Mouse (Mus musculus): ENCODE data around the gene Zfp607b. TPM values are rescaled to one million over a fixed set of nuclear protein-coding genes. Genes with fewer than 3 reads are reported as not detected.

Zfp607b gene
- polyA plus RNA-seq, 1 experiment: 1.6 TPM

GRCm38 (mm10) chr7:27725566-27726538, 36.7 kb downstream of the Zfp607b start:
- Histone ChIP-seq H3K27ac (ENCODE audit: insufficient read depth, low read length) (no peak overlapping the region), H3K4me3 (ENCODE audit: low read depth, low read length) (no peak overlapping the region), H3K36me3 (ENCODE audit: control insufficient read depth, insufficient read depth, low read length, poor library complexity, severe bottlenecking) (no peaks in the 10 kb centered on the region), H3K4me1 (ENCODE audit: control insufficient read depth, insufficient read depth, low read length) (no peaks in the 10 kb centered on the region), H3K9me3 (replicated peaks; ENCODE audit: control insufficient read depth, insufficient read depth, low read length, poor library complexity, severe bottlenecking) (no peaks in the 10 kb centered on the region), H3K27me3 (ENCODE audit: control insufficient read depth, insufficient read depth, low read length, poor library complexity, severe bottlenecking) (no peaks in the 10 kb centered on the region), H3K9ac (ENCODE audit: low read depth, poor library complexity, severe bottlenecking) (peak overlapping the region; percentile 35; the same call in 1 of the 2 replicates)
- TF ChIP-seq CTCF (IDR thresholded peaks at IDR 0.05; ENCODE audit: low read depth, low read length) (peak; percentile 7), POLR2A (IDR thresholded peaks at IDR 0.05; ENCODE audit: insufficient read depth, low read length) (no peak)

GRCm38 (mm10) chr7:27727471-27727870, 38.3 kb downstream of the Zfp607b start:
- TF ChIP-seq CTCF (IDR thresholded peaks at IDR 0.05; ENCODE audit: low read depth, low read length): no peak
- no peak for TF ChIP-seq POLR2A (IDR thresholded peaks at IDR 0.05; ENCODE audit: insufficient read depth, low read length)
- TF ChIP-seq EP300 (IDR thresholded peaks at IDR 0.05; ENCODE audit: insufficient read depth, low read depth, low read length): no peak
- H3K4me1 ChIP-seq (ENCODE audit: control insufficient read depth, insufficient read depth, low read length): no peaks in the 10 kb centered on the region
- no peak overlapping the region for H3K4me3 ChIP-seq (ENCODE audit: low read depth, low read length)
- H3K9ac ChIP-seq (ENCODE audit: low read depth, poor library complexity, severe bottlenecking): no peak overlapping the region
- H3K27me3 ChIP-seq (ENCODE audit: control insufficient read depth, insufficient read depth, low read length, poor library complexity, severe bottlenecking): no peaks in the 10 kb centered on the region
- H3K9me3 ChIP-seq (replicated peaks; ENCODE audit: control insufficient read depth, insufficient read depth, low read length, poor library complexity, severe bottlenecking): no peaks in the 10 kb centered on the region
- no peak overlapping the region for H3K27ac ChIP-seq (ENCODE audit: insufficient read depth, low read length)
- no peaks in the 10 kb centered on the region for H3K36me3 ChIP-seq (ENCODE audit: control insufficient read depth, insufficient read depth, low read length, poor library complexity, severe bottlenecking)

- Histone ChIP-seq H3K4me1 (ENCODE audit: control insufficient read depth, insufficient read depth, low read length) (peaks cover 3% of the 10 kb centered on the region), H3K36me3 (ENCODE audit: control insufficient read depth, insufficient read depth, low read length, poor library complexity, severe bottlenecking) (no peaks in the 10 kb centered on the region), H3K27ac (ENCODE audit: insufficient read depth, low read length) (peak within 1 kb of the TSS; percentile 40), H3K27me3 (ENCODE audit: control insufficient read depth, insufficient read depth, low read length, poor library complexity, severe bottlenecking) (no peaks in the 10 kb centered on the region), H3K9me3 (replicated peaks; ENCODE audit: control insufficient read depth, insufficient read depth, low read length, poor library complexity, severe bottlenecking) (no peaks in the 10 kb centered on the region), H3K9ac (ENCODE audit: low read depth, poor library complexity, severe bottlenecking) (peak within 1 kb of the TSS; percentile 51), H3K4me3 (ENCODE audit: low read depth, low read length) (peak within 1 kb of the TSS; percentile 83)
- TF ChIP-seq EP300 (IDR thresholded peaks at IDR 0.05; ENCODE audit: insufficient read depth, low read depth, low read length) (0 out of 2 replicates have a peak, but pooled peaks have one; percentile 22), CTCF (IDR thresholded peaks at IDR 0.05; ENCODE audit: low read depth, low read length) (no peak), POLR2A (IDR thresholded peaks at IDR 0.05; ENCODE audit: insufficient read depth, low read length) (peak; percentile 75)
Measured at GRCm38 (mm10) chr7:27731281-27731883, 42.2 kb downstream of the Zfp607b start, which contains the start of gene Zfp60. Gene Zfp60, plus strand, starts transcription at chr7:27731389.

- H3K27me3 ChIP-seq (ENCODE audit: control insufficient read depth, insufficient read depth, low read length, poor library complexity, severe bottlenecking): no peaks in the 10 kb centered on the region
- no peaks in the 10 kb centered on the region for H3K36me3 ChIP-seq (ENCODE audit: control insufficient read depth, insufficient read depth, low read length, poor library complexity, severe bottlenecking)
- TF ChIP-seq EP300 (IDR thresholded peaks at IDR 0.05; ENCODE audit: insufficient read depth, low read depth, low read length): no peak
- no peak for TF ChIP-seq POLR2A (IDR thresholded peaks at IDR 0.05; ENCODE audit: insufficient read depth, low read length)
- no peak for TF ChIP-seq CTCF (IDR thresholded peaks at IDR 0.05; ENCODE audit: low read depth, low read length)
- H3K27ac ChIP-seq (ENCODE audit: insufficient read depth, low read length): peak overlapping the region; percentile 40
- peak overlapping the region; percentile 83 for H3K4me3 ChIP-seq (ENCODE audit: low read depth, low read length)
- H3K9me3 ChIP-seq (replicated peaks; ENCODE audit: control insufficient read depth, insufficient read depth, low read length, poor library complexity, severe bottlenecking): no peaks in the 10 kb centered on the region
- H3K9ac ChIP-seq (ENCODE audit: low read depth, poor library complexity, severe bottlenecking): peak overlapping the region; percentile 51
- peaks cover 3% of the 10 kb centered on the region for H3K4me1 ChIP-seq (ENCODE audit: control insufficient read depth, insufficient read depth, low read length)
Measured at GRCm38 (mm10) chr7:27731946-27732345, 42.8 kb downstream of the Zfp607b start.

- TF ChIP-seq CTCF (IDR thresholded peaks at IDR 0.05; ENCODE audit: low read depth, low read length) (no peak), EP300 (IDR thresholded peaks at IDR 0.05; ENCODE audit: insufficient read depth, low read depth, low read length) (no peak), POLR2A (IDR thresholded peaks at IDR 0.05; ENCODE audit: insufficient read depth, low read length) (no peak)
- H3K9me3 ChIP-seq (replicated peaks; ENCODE audit: control insufficient read depth, insufficient read depth, low read length, poor library complexity, severe bottlenecking): no peaks in the 10 kb centered on the region
- no peaks in the 10 kb centered on the region for H3K27me3 ChIP-seq (ENCODE audit: control insufficient read depth, insufficient read depth, low read length, poor library complexity, severe bottlenecking)
- H3K9ac ChIP-seq (ENCODE audit: low read depth, poor library complexity, severe bottlenecking): 0 out of 2 replicates have a peak overlapping the region, but pooled peaks have one; percentile 51
- H3K36me3 ChIP-seq (ENCODE audit: control insufficient read depth, insufficient read depth, low read length, poor library complexity, severe bottlenecking): no peaks in the 10 kb centered on the region
- H3K4me1 ChIP-seq (ENCODE audit: control insufficient read depth, insufficient read depth, low read length): peaks cover 3% of the 10 kb centered on the region
- no peak overlapping the region for H3K27ac ChIP-seq (ENCODE audit: insufficient read depth, low read length)
- no peak overlapping the region for H3K4me3 ChIP-seq (ENCODE audit: low read depth, low read length)
Measured at GRCm38 (mm10) chr7:27732508-27732907, 43.4 kb downstream of the Zfp607b start.
